Comparison of ENCODE assay signal across 7 mouse cellular contexts in the genomic region with DNA sequence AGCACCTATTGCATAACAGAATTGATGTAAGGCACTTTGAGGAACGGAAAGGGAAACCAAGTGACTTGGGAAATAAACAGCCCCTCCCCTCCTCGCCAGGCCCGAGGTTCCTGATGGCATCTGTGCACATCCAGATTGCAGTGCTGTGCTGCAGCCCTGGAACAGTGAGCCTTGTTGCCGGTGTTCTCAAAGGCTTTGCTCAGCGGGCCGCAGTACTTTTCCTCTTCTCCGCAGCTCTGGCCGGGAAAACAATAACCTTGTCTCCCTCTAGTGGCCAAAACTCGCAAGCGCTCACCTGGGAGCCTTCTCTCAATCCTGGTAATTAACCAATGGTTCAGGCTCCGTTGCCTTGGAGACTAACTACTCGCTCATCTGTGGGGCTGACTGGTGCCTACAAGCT. TPM values are rescaled to one million over a fixed set of nuclear protein-coding genes. Genes with fewer than 3 reads are reported as not detected.
DNase-seq lines count a peak whose midpoint lies in the region; ATAC-seq and TF ChIP-seq lines count a peak whose summit lies in the region.

No protein-coding gene starts in this region.

- no peaks in the 10 kb centered on the region for H3K9me3 ChIP-seq in embryonic facial prominence, embryonic 11.5 days (replicated peaks; ENCODE audit: control insufficient read depth, low read length)
- no peaks in the 10 kb centered on the region for H3K9me3 ChIP-seq in kidney, embryonic 14.5 days (ENCODE audit: control insufficient read depth, low read length)
- no peaks in the 10 kb centered on the region for H3K9me3 ChIP-seq in limb, embryonic 15.5 days
- H3K9me3 ChIP-seq in midbrain, postnatal 0 days (ENCODE audit: low read length), result no peaks in the 10 kb centered on the region

- no peak overlapping the region for H3K9ac ChIP-seq in embryonic facial prominence, embryonic 11.5 days (replicated peaks; ENCODE audit: low read length)
- H3K9ac ChIP-seq in kidney, embryonic 14.5 days (ENCODE audit: low read depth, low read length), result no peak overlapping the region
- H3K9ac ChIP-seq in limb, embryonic 15.5 days, result 0 out of 2 replicates have a peak overlapping the region, but pooled peaks have one; percentile 31
- no peak overlapping the region for H3K9ac ChIP-seq in midbrain, postnatal 0 days (replicated peaks; ENCODE audit: low read length, poor library complexity, severe bottlenecking)

- peak overlapping the region; percentile 15; the same call in 1 of the 2 replicates for H3K4me2 ChIP-seq in embryonic facial prominence, embryonic 11.5 days (ENCODE audit: low read depth, low read length)
- peak overlapping the region; percentile 32 for H3K4me2 ChIP-seq in kidney, embryonic 14.5 days (replicated peaks; ENCODE audit: low read depth, low read length)
- peak overlapping the region; percentile 46 for H3K4me2 ChIP-seq in limb, embryonic 15.5 days
- peak overlapping the region; percentile 32 for H3K4me2 ChIP-seq in midbrain, postnatal 0 days (ENCODE audit: low read depth, low read length, poor library complexity, severe bottlenecking)

- no peaks in the 10 kb centered on the region for H3K36me3 ChIP-seq in embryonic facial prominence, embryonic 11.5 days (replicated peaks; ENCODE audit: control insufficient read depth, insufficient read depth, low read depth, low read length)
- no peaks in the 10 kb centered on the region for H3K36me3 ChIP-seq in kidney, embryonic 14.5 days (ENCODE audit: control insufficient read depth, insufficient read depth, low read length)
- H3K36me3 ChIP-seq in limb, embryonic 15.5 days, result no peaks in the 10 kb centered on the region
- peaks cover 6% of the 10 kb centered on the region; the same call in 1 of the 2 replicates for H3K36me3 ChIP-seq in midbrain, postnatal 0 days (ENCODE audit: insufficient read depth, low read length)

- 3% methylated on average over 12 of the region's 12 CpGs for WGBS in embryonic facial prominence, embryonic 11.5 days
- WGBS in kidney, embryonic 14.5 days, result 1% methylated on average over 12 of the region's 12 CpGs
- WGBS in limb, embryonic 15.5 days, result 2% methylated on average over 12 of the region's 12 CpGs
- 3% methylated on average over 12 of the region's 12 CpGs for WGBS in midbrain, postnatal 0 days

- ATAC-seq in embryonic facial prominence, embryonic 11.5 days (replicated peaks; ENCODE audit: insufficient number of reproducible peaks, low FRiP score, low TSS enrichment, low read depth), result peak; percentile 60; the same call in 1 of the 2 replicates
- peak; percentile 69; the same call in 1 of the 2 replicates for ATAC-seq in kidney, embryonic 14.5 days (ENCODE audit: low FRiP score, low TSS enrichment)
- ATAC-seq in limb, embryonic 15.5 days (ENCODE audit: insufficient number of reproducible peaks, low FRiP score, low TSS enrichment, low read depth), result no peak
- ATAC-seq in midbrain, postnatal 0 days (ENCODE audit: low FRiP score), result peak; percentile 63

- peak; percentile 68 for DNase-seq in adrenal gland, postnatal 25 days
- peak; percentile 91 for DNase-seq in embryonic facial prominence, embryonic 11.5 days (ENCODE audit: low spot score)
- DNase-seq in heart, adult 9 months (ENCODE audit: low spot score in 2 of 2), result peak; percentile 29 to 52
- DNase-seq in midbrain, postnatal 0 days (ENCODE audit: low spot score), result peak; percentile 93
- peak; percentile 27 to 74 for DNase-seq in spleen, postnatal 4 days (ENCODE audit: low spot score in 2 of 2)

- no peak overlapping the region for H3K4me3 ChIP-seq in embryonic facial prominence, embryonic 11.5 days (ENCODE audit: low read depth, low read length)
- H3K4me3 ChIP-seq in kidney, embryonic 14.5 days (ENCODE audit: low read length), result no peak overlapping the region
- H3K4me3 ChIP-seq in limb, embryonic 15.5 days, result no peak overlapping the region
- H3K4me3 ChIP-seq in midbrain, postnatal 0 days (ENCODE audit: low read depth, low read length), result no peak overlapping the region

- no peak overlapping the region for H3K27ac ChIP-seq in embryonic facial prominence, embryonic 11.5 days (replicated peaks; ENCODE audit: low read depth, low read length)
- no peak overlapping the region for H3K27ac ChIP-seq in kidney, embryonic 14.5 days (ENCODE audit: low read depth, low read length)
- no peak overlapping the region for H3K27ac ChIP-seq in limb, embryonic 15.5 days
- no peak overlapping the region for H3K27ac ChIP-seq in midbrain, postnatal 0 days (ENCODE audit: low read depth, low read length)

- H3K27me3 ChIP-seq in embryonic facial prominence, embryonic 11.5 days (ENCODE audit: control insufficient read depth, insufficient read depth, low read length), result no peaks in the 10 kb centered on the region
- H3K27me3 ChIP-seq in kidney, embryonic 14.5 days (ENCODE audit: control insufficient read depth, insufficient read depth, low read length), result no peaks in the 10 kb centered on the region
- H3K27me3 ChIP-seq in limb, embryonic 15.5 days, result peaks cover 22% of the 10 kb centered on the region
- H3K27me3 ChIP-seq in midbrain, postnatal 0 days (ENCODE audit: insufficient read depth, low read length), result no peaks in the 10 kb centered on the region

- peak; percentile 95 for TF ChIP-seq CTCF in midbrain, postnatal 0 days (IDR thresholded peaks at IDR 0.05)

- no peaks in the 10 kb centered on the region for H3K4me1 ChIP-seq in embryonic facial prominence, embryonic 11.5 days (ENCODE audit: control insufficient read depth, insufficient read depth, low read length)
- no peaks in the 10 kb centered on the region for H3K4me1 ChIP-seq in kidney, embryonic 14.5 days (ENCODE audit: control insufficient read depth, insufficient read depth, low read length)
- H3K4me1 ChIP-seq in limb, embryonic 15.5 days, result no peaks in the 10 kb centered on the region
- H3K4me1 ChIP-seq in midbrain, postnatal 0 days (ENCODE audit: insufficient read depth, low read length), result no peaks in the 10 kb centered on the region

RNA-seq across cellular contexts. Expression of gene Kcna6, which starts 38.4 kb away (rescaled TPM):
- total RNA-seq in adrenal gland, postnatal 25 days (2021), result 1.5 and 1.6 TPM in 2 replicates
- 6.5 and 6.6 TPM in 2 replicates for polyA plus RNA-seq in embryonic facial prominence, embryonic 11.5 days (2014; fragmentation: Nextera tagmentation; extraction: Ambion mirVana)
- polyA plus RNA-seq in kidney, embryonic 14.5 days (2014; fragmentation: Nextera tagmentation; extraction: Ambion mirVana), result 1.3 and 2.5 TPM in 2 replicates
- 8.4 and 8.5 TPM in 2 replicates for polyA plus RNA-seq in limb, embryonic 15.5 days (2015; fragmentation: Nextera tagmentation; extraction: Ambion mirVana)
- 91.7 and 95.9 TPM in 2 replicates for total RNA-seq in midbrain, postnatal 0 days (2014; rRNA removed)
- polyA plus RNA-seq in midbrain, postnatal 0 days (2015; fragmentation: Nextera tagmentation; extraction: Ambion mirVana), result 26.9 and 29.2 TPM in 2 replicates

RNA-seq across cellular contexts. Expression of gene Kcna1, which starts 55.9 kb away (rescaled TPM):
- 1.1 and 1.2 TPM in 2 replicates for total RNA-seq in adrenal gland, postnatal 25 days (2021)
- polyA plus RNA-seq in embryonic facial prominence, embryonic 11.5 days (2014; fragmentation: Nextera tagmentation; extraction: Ambion mirVana), result 0.40 and 0.52 TPM in 2 replicates
- polyA plus RNA-seq in kidney, embryonic 14.5 days (2014; fragmentation: Nextera tagmentation; extraction: Ambion mirVana), result 0.30 and 0.66 TPM in 2 replicates
- polyA plus RNA-seq in limb, embryonic 15.5 days (2015; fragmentation: Nextera tagmentation; extraction: Ambion mirVana), result 5.1 and 5.5 TPM in 2 replicates
- 2.1 and 4.2 TPM in 2 replicates for total RNA-seq in midbrain, postnatal 0 days (2014; rRNA removed)
- 2.0 and 2.2 TPM in 2 replicates for polyA plus RNA-seq in midbrain, postnatal 0 days (2015; fragmentation: Nextera tagmentation; extraction: Ambion mirVana)

Comparison
In these comparisons a context has a peak if more than half of its experiments do, and no peak if none do; other contexts are left out.
1. DNase-seq: peak in every context shown above with its lines; median percentile 93 in midbrain, postnatal 0 days; 91 in embryonic facial prominence, embryonic 11.5 days; 68 in adrenal gland, postnatal 25 days; 50 in spleen, postnatal 4 days; 40 in heart, adult 9 months.